Mouse (Mus musculus): ENCODE results near the gene Spink2.
"Not testable (repeated sequence)": the region's sequence is repeated elsewhere in the genome, so short reads cannot be mapped to it uniquely, and the experiment has no call there.

Spink2 gene

DNA sequence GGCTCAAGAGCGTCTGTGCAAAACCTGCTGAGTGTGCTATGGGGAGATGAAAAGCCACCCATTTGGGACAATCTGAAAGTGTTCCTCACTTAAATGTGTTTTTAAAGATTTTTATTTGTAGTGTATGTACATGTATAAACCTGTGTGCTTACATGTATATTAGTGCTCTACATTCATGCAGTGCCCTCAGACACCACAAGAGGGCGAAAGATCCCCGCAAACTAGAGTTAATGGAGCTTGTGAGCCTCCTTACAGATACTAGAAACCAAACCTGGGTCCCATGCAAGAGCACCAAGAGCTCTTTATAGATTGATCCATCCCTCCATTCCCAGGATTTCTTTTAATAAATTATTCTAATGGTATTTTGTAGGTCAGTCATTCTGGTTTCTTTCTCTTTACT lies 17.3 kb downstream of the Spink2 start:
- DNase-seq (ENCODE audit: low spot score in 2 of 2): peak in 1 of 2 experiments; percentile 13

DNA sequence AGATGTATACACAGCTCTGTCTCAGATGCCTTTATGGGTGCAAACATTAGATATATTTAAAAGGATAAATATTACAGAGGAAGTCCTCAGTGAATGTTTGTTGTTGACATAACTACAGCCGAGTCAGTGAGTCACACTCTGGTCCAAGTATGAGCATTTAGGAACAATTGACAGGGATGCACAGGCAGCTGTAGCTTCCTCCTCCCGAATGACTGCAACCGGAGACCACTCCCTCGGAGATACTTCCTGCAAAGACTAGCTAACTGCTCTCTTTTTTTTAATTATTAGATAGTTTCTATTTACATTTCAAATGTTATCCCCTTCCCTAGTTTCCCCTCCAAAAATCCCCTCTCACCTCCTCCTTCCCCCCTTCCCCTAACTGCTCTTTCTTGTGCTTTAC lies 18.0 kb downstream of the Spink2 start:
- DNase-seq (ENCODE audit: low spot score in 2 of 2): no peak

DNA sequence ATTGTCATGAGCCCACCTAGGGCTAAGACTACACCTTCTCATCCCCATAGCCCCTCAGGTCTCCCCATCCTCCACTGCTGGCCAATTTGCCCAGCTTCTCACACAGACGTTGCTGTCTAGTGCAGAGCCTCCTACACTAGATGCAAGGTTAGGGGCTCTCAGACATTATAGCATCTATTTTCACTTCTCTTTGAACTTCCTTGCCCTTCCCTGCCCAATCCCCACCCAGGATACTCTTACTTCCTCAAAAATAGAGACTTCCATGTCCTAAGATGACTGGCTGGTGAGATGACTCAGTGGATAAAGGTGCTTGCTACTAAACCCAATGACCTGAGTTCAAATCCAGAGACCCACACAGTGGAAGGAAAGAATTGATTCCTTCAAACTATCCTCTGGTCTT lies 19.6 kb downstream of the Spink2 start:
- no peak for DNase-seq (ENCODE audit: low spot score in 2 of 2)

DNA sequence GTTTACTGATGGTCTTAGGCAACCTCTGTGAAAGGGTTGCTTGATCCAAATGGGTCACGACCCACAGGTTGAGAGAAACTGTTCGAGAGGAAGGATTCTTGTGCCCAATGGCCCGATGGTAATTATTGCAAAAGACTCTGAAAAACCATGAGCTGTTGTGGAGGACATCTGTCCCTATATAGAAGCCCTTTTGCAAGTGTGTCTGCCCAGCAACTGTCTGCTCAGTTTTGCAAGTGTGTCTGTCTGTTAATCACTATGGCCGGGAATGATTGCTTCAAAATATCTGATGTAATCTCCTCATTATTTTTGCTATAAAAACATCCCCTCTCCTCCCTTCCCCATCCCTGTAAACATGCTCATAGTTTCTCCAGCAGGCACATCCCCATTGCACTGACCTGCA lies 20.2 kb downstream of the Spink2 start:
- no peak for DNase-seq (ENCODE audit: low spot score in 2 of 2)

DNA sequence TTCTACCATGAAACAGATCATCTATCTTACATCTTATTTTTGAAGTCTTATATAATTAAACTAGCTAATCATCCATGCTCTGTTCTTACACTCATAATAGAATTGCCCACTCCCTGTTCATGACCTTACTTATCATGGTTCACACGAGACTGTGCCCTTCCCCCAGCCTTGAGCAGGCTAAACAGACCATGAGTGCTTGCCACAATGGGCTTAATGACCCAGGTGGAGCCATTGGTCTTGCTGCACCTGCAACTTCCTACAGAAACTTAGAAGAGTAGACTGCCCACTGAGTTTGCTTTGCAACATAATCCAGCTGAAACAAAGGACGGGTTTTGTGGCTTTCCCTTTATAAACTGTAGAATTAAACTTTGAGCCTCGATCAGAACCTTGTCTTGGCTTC lies 22.5 kb downstream of the Spink2 start:
- no peak for DNase-seq (ENCODE audit: low spot score in 2 of 2)

DNA sequence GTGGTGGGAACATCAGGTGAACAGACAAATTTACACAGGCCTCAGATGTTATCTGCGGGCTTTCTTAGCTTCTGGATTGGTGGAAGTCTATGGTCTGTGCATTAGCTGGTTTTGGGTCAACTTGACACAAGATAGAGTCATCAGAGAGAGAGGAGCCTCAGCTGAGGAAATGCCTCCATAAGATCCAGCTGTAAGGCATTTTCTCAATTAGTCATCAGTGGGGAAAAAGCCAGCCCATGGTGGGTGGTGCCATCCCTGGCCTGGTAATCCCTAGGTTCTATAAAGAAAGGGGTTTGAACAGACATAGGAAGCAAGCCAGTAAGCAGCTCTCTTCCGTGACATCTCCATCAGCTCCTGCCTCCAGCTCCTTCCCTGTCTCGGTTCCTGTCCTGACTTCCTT lies 25.9 kb downstream of the Spink2 start:
- no peak for DNase-seq (ENCODE audit: low spot score in 2 of 2)

DNA sequence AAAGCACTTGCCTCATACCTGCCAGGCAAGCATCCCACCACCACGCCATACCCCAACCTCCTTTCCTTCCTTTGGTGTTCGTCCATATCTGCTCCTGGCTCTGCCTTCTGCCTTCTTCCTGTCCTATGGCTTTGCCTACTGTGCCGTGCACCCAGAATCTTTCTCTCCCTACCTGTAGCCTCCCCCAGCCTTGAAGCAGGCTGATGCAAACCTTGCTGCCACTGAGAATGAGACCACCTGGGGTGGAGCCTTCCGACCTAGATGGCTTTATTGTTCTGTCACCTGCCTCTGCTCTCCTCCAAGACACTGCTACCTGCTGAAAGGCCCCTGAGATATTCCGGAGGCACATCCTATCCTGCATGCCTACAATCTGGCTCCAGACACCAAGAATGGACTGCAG lies 27.4 kb downstream of the Spink2 start:
- not testable (repeated sequence) for DNase-seq (ENCODE audit: low spot score in 2 of 2)

DNA sequence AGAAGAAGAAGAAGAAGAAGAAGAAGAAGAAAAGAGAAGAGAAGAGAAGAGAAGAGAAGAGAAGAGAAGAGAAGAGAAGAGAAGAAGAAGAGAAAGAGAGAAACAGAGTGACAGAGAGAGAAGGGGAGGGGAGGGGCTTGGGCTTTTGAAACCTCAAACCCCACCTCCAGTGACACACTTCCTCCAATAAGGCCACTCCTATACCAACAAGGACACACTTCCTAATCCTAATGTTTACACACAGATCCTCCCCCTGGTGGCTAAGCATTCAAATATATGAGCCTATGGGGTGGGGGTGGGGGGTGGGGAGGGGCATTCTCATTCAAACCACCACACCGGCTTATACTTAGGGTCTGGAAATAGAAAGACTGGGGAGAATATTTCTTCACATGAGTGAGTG lies 27.9 kb downstream of the Spink2 start:
- no peak for DNase-seq (ENCODE audit: low spot score in 2 of 2)

DNA sequence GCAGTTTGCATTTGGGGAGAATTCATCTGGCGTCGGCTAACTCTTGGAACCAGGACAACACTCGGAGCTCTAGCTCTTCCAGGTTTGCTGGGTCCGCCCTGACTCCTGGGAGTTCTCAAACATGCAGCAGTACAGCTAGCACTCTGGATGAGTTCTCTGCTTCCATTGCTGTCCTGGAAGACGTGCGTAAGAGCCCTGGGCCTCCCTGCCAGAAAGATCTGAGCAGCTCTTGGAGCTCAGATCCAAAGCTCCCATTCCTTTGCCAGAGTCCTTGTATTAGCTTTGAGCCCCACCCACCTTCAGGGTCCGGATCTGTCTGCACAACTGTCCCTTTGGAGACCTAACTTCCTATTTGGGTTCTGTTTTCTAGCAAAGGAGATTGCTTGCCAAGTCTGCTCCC lies 29.8 kb downstream of the Spink2 start:
- DNase-seq (ENCODE audit: low spot score in 2 of 2): no peak

DNA sequence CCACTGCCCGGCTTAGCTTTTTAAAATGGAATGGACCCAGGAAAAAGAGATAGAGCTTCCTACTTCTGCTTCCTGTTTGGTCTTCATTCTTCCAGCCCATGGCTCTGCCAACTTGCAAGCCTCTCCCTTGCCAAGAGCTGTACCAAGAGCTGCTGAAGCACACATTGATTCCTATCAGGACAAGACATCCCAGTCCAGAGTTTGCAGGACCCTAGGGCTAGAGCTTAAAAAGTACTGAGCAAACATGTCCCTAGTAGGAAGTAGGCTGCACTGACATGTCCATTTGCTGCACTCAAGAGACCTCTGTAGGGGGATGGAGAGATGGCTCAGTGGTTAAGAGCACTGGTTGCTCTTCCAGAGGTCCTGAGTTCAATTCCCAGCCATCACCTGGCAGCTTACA lies 32.3 kb downstream of the Spink2 start:
- DNase-seq (ENCODE audit: low spot score in 2 of 2): no peak

DNA sequence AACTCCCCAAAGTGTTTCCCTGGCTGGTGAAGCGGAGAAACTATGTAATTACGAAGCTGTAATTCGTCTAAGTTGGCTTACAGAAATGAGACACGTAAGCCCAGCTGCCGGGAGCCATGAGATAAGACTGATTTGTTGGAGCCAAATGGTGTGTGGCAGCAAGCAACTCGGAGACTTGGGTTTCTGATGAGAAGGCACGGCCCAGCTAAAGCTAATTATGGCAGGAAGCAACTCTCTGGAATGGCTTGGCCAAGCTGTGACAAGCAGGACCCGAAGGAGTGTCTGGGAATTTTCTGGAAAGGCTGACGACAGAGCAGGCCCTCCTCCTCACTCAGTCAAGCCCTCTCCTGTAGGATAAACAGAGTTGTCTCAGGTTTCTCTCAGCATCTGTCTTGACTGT lies 33.3 kb downstream of the Spink2 start:
- DNase-seq (ENCODE audit: low spot score in 2 of 2): no peak

DNA sequence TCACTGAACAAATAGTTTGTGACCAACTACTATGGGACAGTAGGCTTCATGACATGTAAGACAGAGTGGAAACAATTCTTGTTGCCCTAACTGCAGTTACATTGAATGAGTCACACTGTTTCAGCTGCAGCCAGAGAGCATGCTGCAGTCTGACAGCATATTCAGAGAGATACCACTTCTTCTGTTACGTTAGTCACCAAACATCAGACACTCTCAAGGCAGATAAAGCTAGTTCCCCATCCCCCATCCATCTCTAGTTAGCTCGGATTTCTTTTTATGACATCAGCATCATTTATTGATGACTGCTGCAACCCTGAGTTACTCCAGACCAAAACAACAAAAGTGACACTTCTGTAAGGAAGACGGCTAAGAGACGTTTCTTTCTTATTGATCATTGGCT lies 36.5 kb downstream of the Spink2 start:
- DNase-seq (ENCODE audit: low spot score in 2 of 2): no peak

DNA sequence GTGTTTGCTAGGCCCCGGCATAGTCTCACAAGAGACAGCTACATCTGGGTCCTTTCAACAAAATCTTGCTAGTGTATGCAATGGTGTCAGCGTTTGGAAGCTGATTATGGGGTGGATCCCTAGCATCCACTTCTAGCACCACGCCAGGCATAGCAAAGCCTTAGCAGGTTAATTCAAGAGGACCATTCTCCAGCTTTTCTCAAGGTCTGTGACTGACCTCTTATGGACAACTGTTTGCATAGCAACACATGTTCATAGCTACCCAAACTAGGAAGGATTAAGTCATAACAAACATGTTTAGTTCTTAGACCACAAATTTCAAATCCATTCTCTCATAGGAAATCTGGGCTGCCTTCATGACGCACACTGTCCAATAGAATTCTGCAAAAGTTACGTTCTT lies 40.7 kb downstream of the Spink2 start:
- DNase-seq (ENCODE audit: low spot score in 2 of 2): no peak

DNA sequence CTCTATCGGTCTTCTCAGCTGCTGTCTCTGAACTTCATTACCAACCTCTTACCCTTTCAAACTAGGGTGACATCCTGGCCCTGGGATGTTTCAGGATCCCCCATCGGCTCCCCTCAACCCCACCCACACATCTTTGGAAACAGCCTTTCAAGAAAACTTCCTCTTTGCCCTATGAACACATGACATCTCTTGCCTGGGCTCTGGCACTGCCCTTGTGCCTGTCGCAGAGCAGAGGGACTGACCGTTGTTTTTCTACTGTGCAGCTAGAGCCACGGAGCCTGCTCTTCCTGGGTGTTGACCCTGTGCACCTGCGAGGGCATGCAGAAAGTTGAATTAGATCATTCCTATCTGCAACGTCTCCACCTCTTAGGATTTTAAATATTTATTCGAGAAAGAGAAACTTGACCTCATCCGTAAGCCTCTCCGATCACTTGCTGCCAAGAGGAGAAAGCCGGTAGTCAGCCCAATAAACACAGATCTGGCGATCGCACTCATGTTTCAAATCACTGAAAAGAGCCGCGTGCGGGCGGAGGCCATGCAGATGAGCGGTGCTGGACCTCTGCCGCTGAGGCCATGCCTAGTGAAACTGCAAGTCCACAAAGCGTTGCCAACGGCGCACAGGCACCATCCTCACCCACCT lies 43.8 kb downstream of the Spink2 start:
- DNase-seq (ENCODE audit: low spot score in 2 of 2): no peak

DNA sequence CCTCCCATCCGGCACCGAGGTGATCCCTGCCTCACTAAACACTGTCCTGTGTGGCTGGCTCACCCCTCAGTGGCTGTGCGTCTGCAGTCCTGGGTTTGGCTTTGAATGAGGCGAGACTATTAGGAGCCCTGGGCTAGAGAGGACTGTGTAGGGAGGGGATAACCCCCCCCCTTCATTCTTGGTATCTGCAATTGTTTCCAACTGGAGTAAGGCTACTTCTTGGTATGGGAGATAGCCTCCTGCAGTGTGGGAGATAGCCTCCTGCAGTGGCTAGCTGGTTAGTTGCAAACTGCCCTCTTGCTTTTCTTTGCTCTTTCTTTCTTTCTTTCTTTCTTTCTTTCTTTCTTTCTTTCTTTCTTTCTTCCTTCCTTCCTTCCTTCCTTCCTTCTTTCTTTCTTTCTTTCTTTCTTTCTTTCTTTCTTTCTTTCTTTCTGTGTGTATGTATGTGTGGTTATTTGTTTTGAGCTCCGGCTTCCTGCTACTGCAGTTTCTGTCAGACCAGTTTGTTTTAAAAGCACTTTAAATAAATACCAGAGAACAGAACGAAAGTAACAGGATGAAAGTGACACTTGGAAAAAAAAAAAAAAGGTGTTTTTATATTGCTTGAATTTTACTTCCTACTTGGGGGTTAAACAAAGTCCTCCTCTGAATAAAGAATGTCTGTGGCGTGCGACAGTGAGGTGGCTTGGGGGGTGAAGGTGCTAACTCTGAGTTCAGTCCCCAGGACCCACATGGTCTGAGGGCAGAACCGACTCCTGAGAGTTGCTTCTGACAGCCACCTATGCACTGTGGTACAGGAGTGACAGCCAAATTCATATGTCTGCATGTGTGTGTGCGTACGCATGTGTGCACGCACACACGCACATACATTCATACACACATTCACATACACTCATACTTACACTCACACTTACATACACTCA lies 45.3 kb downstream of the Spink2 start:
- no peak for DNase-seq (ENCODE audit: low spot score in 2 of 2)

DNA sequence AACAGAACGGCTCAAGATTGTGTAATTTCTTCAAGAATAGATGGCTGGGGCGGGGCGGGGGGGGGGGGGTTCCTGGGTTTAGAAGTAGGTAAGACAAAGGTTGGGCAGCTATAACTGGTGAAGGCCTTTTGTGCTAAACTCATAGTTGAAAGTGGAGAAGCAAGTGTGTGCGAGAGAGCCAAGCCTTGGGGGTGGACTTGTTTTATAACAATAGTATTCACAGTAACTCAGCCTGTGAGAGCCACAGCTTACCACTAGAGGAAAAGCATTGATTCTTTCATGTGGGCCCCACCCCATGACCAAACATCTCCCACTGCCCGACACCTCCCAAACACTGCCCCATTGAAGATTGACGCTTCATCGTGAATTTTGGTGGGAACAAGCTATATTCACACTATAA lies 47.7 kb downstream of the Spink2 start:
- no peak for DNase-seq (ENCODE audit: low spot score in 2 of 2)

DNA sequence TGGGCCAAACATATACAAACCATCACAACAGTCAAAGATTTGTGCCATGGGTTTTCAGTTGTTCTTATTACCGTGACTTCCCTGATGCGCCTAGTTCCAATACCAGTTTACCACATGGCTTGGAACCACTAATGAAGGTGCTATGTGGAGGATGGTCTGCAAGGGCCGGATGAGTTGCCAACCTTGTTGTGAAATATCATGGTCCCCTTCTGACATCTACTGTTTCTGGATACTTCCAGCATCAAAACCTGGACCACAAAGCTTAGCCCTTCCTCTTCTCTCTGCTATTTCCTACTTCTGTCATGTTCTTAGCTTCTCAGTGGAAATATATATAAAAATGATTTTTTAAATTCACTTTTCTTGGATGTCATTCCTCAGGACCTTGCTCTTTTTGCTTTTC lies 48.7 kb downstream of the Spink2 start:
- DNase-seq (ENCODE audit: low spot score in 2 of 2): no peak

DNA sequence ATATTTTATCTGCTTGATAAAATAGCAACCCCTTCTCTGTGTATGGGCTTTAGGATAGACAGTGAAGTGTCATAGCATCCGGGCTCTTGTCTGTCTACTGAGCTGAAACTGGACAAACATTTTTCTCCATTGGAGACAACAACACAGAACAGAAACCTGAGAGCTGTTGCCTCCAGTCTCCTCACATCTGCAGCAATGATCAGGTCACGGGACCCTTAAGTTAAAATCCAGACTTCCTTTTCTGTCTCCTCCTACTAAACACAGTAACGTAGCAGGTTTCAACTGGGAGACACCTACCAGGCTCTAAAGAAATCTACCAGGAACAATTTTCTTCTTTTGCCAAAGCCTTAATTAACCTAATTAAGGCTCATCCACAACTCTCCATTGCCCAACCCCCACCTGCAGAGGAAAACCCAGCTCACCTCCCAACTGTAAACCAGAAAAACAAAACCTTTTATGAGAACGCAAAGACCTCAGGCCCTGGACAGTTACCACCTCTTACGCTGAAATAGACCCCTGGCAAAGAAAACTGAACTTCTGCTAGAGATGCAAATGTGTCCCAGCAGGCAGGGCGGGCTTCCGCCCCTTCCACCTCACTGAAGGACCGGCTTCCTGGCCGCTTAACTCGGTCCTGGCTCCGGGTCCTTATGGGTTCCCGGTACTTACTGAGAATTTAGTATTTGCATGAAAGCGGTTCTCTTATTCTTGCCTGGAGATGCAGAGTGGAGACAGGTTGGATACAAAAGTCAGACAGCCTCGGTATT lies 53.3 kb downstream of the Spink2 start:
- no peak for DNase-seq (ENCODE audit: low spot score in 2 of 2)

DNA sequence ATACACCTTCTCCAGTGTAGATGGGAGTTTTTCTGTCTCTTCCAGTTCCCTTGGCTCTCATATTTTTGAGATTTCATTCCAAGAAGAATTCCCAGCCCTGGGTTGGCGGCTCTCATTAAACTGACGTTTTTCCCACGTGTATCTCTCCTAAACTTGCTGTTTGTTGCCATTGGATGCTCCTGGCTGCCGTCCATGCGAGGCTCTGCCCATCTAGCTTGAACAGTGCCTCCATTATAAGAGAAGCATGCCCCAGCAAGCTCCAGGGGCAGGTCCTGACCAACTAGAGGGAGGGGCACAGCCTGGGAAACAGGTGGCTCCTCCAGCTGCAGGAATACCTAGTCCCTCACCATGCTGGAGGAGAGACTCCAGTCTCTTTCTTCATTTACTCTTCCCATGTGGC lies 54.3 kb downstream of the Spink2 start:
- no peak for DNase-seq (ENCODE audit: low spot score in 2 of 2)

DNA sequence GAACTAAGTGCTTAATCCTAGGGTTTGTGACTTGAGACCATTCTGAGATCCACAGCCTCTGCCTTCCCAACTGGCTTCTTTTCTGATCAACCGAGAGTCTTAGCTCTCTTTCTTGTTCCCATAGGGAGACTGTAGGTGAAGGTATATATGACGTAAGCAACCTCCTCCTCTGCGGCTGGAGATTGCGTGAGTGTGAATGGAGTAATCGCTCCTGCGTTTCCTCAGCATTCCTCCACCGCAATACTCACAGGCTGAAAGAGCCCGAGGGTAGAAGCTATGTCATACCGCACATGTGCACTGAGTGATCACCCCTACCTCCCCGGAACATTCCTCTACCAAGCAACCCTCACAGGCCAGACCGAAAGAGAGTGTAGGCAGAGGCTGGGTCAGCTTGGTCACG lies 55.7 kb downstream of the Spink2 start:
- DNase-seq (ENCODE audit: low spot score in 2 of 2): no peak
